Mouse (Mus musculus): ENCODE results near the gene Cdkl5. TPM values are rescaled to one million over a fixed set of nuclear protein-coding genes. Genes with fewer than 3 reads are reported as not detected.

Gene Cdkl5
- polyA plus RNA-seq (2014; fragmentation: Nextera tagmentation; extraction: Ambion mirVana): 1.8 and 3.4 TPM in 2 replicates

DNA sequence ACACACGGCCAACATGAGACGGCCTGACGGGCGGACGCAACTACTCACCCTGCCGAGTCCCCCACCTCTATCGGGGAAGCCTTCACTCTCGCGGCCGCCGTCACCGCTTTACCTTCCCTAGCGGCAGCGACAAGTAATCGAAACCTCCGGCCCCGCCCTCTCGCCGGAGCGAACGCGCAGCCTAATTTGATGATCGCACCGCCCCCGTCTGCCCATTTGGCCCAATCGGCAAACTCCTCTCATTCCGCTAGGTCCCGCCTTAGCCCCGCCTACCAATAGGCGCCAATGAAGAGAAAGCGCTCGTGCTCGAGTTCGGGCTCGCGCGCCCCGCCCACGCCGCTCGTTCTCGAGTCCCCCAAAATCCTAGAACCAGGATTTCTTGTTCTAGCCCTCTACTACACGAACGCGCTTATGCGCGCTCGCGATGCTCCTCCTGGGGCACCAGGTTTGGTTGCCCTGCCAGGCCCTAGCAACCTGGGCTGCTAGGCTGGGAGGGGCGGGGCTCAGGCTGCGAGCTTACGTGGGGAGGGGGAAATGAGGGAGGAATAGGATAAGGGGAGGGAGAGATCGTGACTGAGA is at the start of gene Cdkl5:
TSS of gene Cdkl5 (minus strand) at position 162 of the 579 bp plus-strand sequence.
- H3K27ac ChIP-seq (ENCODE audit: low read depth, low read length): peak within 1 kb of the TSS; percentile 57
- 9% methylated on average over 49 of the region's 53 CpGs for WGBS (ENCODE audit: insufficient replicate concordance)

DNA sequence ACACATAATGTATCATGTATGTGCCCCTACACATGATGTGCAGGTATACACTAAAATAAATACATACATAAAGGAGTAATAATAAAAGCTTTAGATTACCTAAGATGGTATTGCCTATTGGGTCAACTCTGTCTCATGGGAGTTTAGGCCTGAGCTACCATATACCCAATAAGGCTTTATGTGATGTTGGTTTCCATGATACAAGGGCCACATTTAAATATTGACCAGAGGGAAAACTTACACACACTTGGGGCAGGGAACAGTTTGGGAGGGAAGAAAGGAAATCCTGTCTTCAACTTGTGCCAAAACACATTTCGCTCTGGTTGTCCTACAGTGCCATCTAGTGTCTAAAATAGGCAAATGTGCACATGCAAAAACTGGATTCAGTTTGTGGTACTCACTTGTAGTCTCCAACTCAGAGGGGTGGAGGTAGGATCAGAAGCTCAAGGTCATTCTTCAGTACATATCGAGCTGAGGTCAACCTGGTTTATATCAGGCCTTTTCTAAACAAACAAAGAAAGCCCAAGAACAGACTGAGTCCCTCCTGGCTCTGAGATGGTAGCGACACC is 38.8 kb upstream of the Cdkl5 start:
- H3K4me3 ChIP-seq (ENCODE audit: low read depth, low read length): no peak overlapping the region
- H3K4me1 ChIP-seq (ENCODE audit: control insufficient read depth, insufficient read depth, low read length): no peaks in the 10 kb centered on the region
- no peak overlapping the region for H3K4me2 ChIP-seq
- WGBS (ENCODE audit: insufficient replicate concordance): 41% methylated on average over 3 of the region's 3 CpGs
- no peaks in the 10 kb centered on the region for H3K9me3 ChIP-seq (replicated peaks; ENCODE audit: control insufficient read depth, low read length)
- no peaks in the 10 kb centered on the region for H3K27me3 ChIP-seq (ENCODE audit: control insufficient read depth, insufficient read depth, low read length)
- no peak for ATAC-seq (replicated peaks; ENCODE audit: insufficient number of reproducible peaks, low FRiP score, low TSS enrichment)
- no peak overlapping the region for H3K9ac ChIP-seq (ENCODE audit: low read depth, low read length)
- H3K36me3 ChIP-seq (ENCODE audit: control insufficient read depth, insufficient read depth, low read length): no peaks in the 10 kb centered on the region
- no peak overlapping the region for H3K27ac ChIP-seq (ENCODE audit: low read depth, low read length)

More for the DNA sequence above, at the start of gene Cdkl5:
- no peaks in the 10 kb centered on the region; the same call in 1 of the 2 replicates for H3K27me3 ChIP-seq (ENCODE audit: control insufficient read depth, insufficient read depth, low read length)
- H3K4me1 ChIP-seq (ENCODE audit: control insufficient read depth, insufficient read depth, low read length): no peaks in the 10 kb centered on the region
- H3K9ac ChIP-seq (ENCODE audit: low read depth, low read length): peak within 1 kb of the TSS; percentile 78
- H3K9me3 ChIP-seq (replicated peaks; ENCODE audit: control insufficient read depth, low read length): no peaks in the 10 kb centered on the region
- peak within 1 kb of the TSS; percentile 61 for H3K4me2 ChIP-seq
- ATAC-seq (replicated peaks; ENCODE audit: insufficient number of reproducible peaks, low FRiP score, low TSS enrichment): peak; percentile 95
- H3K4me3 ChIP-seq (ENCODE audit: low read depth, low read length): peak within 1 kb of the TSS; percentile 62
- H3K36me3 ChIP-seq (ENCODE audit: control insufficient read depth, insufficient read depth, low read length): no peaks in the 10 kb centered on the region

DNA sequence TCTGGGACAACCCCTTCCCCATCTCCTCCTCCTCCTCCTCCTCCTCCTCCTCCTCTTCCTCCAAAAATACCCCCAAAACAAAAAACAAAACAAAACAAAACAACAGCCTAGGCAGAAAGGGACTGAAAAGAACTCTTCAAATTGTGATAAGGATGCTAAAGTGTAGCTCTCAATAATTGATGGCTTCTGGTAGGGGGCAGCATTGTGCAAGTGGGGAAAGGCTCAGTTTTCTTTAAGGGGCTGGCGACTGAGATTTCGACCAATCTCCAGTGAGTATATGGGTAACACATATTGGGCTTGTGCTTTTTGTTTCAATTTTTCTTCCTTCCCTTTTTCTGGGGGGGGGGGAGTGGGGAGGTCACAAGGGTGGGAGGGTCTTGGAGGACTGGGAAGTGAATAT is 37.9 kb upstream of the Cdkl5 start:
- H3K9ac ChIP-seq (ENCODE audit: low read depth, low read length): no peak overlapping the region
- no peak for ATAC-seq (replicated peaks; ENCODE audit: insufficient number of reproducible peaks, low FRiP score, low TSS enrichment)
- no peaks in the 10 kb centered on the region for H3K9me3 ChIP-seq (replicated peaks; ENCODE audit: control insufficient read depth, low read length)
- no peak overlapping the region for H3K4me2 ChIP-seq
- no peaks in the 10 kb centered on the region for H3K4me1 ChIP-seq (ENCODE audit: control insufficient read depth, insufficient read depth, low read length)
- no peaks in the 10 kb centered on the region for H3K36me3 ChIP-seq (ENCODE audit: control insufficient read depth, insufficient read depth, low read length)
- no peaks in the 10 kb centered on the region for H3K27me3 ChIP-seq (ENCODE audit: control insufficient read depth, insufficient read depth, low read length)
- H3K27ac ChIP-seq (ENCODE audit: low read depth, low read length): no peak overlapping the region
- WGBS (ENCODE audit: insufficient replicate concordance): 42% methylated on average over 2 of the region's 2 CpGs
- no peak overlapping the region for H3K4me3 ChIP-seq (ENCODE audit: low read depth, low read length)

DNA sequence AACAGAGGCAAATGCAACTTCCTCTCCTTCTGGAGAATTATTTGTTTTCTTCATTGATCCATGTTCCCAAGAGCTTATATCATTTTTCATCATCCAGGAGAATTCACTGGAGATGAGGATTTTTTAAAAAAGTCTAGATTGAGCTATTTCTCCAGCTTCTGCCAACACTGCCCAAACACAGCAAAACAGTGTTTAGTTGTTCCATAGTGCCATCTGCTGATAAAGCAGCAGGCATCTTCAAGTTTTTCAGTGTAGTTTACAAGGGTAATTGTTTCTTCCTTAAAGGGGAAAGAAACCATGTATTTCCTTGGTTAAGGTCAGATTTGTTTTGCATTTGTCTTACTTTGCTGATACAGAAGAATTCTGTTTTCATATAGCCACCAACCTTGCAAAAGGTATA is 35.7 kb upstream of the Cdkl5 start:
- no peaks in the 10 kb centered on the region for H3K27me3 ChIP-seq (ENCODE audit: control insufficient read depth, insufficient read depth, low read length)
- no peak overlapping the region for H3K4me2 ChIP-seq
- H3K9me3 ChIP-seq (replicated peaks; ENCODE audit: control insufficient read depth, low read length): no peaks in the 10 kb centered on the region
- H3K4me3 ChIP-seq (ENCODE audit: low read depth, low read length): no peak overlapping the region
- no peak overlapping the region for H3K27ac ChIP-seq (ENCODE audit: low read depth, low read length)
- no peaks in the 10 kb centered on the region for H3K4me1 ChIP-seq (ENCODE audit: control insufficient read depth, insufficient read depth, low read length)
- H3K36me3 ChIP-seq (ENCODE audit: control insufficient read depth, insufficient read depth, low read length): no peaks in the 10 kb centered on the region
- H3K9ac ChIP-seq (ENCODE audit: low read depth, low read length): no peak overlapping the region
- no peak for ATAC-seq (replicated peaks; ENCODE audit: insufficient number of reproducible peaks, low FRiP score, low TSS enrichment)

DNA sequence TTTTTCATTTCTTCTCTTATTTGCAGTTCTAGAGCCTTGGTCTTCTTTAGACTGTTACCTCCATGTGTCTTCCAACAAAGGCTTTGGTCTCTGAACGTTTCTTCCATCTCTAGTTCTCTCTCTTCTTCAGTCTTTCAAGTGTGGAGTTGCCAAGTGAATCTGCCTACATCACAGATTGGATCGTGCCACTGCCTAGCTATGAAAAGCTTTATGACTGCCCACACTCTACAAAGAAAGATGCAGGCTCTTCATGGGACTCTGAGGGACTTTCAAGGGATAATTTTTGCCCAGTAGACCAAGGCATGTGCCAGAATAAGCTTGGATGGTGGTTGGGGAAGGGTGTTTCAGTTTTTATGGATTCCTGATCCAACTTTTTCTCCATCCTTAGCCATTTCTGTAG is 30.0 kb upstream of the Cdkl5 start:
- Histone ChIP-seq H3K4me1 (ENCODE audit: control insufficient read depth, insufficient read depth, low read length) (no peaks in the 10 kb centered on the region), H3K27ac (ENCODE audit: low read depth, low read length) (no peak overlapping the region), H3K9ac (ENCODE audit: low read depth, low read length) (no peak overlapping the region), H3K27me3 (ENCODE audit: control insufficient read depth, insufficient read depth, low read length) (no peaks in the 10 kb centered on the region), H3K4me2 (no peak overlapping the region), H3K4me3 (ENCODE audit: low read depth, low read length) (no peak overlapping the region), H3K36me3 (ENCODE audit: control insufficient read depth, insufficient read depth, low read length) (no peaks in the 10 kb centered on the region), H3K9me3 (replicated peaks; ENCODE audit: control insufficient read depth, low read length) (no peaks in the 10 kb centered on the region)
- no peak for ATAC-seq (replicated peaks; ENCODE audit: insufficient number of reproducible peaks, low FRiP score, low TSS enrichment)
- WGBS (ENCODE audit: insufficient replicate concordance): 68% methylated on average over 2 of the region's 2 CpGs

DNA sequence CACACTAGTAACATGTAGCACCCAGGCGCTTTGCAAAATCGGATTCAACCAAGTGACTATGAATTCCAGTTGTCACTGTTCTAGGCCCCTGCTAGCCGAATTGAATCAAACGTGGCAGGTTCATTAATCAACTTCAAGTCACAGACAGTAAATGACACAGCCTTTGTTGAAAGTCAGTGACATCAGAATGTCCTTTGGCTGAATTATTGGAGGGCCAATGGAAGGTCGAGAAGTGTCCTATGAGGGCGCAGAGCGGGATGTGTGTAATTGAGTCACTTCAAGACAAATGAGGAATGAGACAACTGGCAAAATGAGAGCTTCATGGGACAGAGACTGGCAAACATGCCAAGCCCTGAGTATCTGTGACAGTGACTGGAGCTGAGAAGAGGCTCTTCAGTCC is 27.0 kb upstream of the Cdkl5 start:
- no peaks in the 10 kb centered on the region for H3K4me1 ChIP-seq (ENCODE audit: control insufficient read depth, insufficient read depth, low read length)
- H3K4me2 ChIP-seq: no peak overlapping the region
- no peak for ATAC-seq (replicated peaks; ENCODE audit: insufficient number of reproducible peaks, low FRiP score, low TSS enrichment)
- H3K9ac ChIP-seq (ENCODE audit: low read depth, low read length): no peak overlapping the region
- no peaks in the 10 kb centered on the region for H3K36me3 ChIP-seq (ENCODE audit: control insufficient read depth, insufficient read depth, low read length)
- 79% methylated on average over 7 of the region's 7 CpGs for WGBS (ENCODE audit: insufficient replicate concordance)
- no peak overlapping the region for H3K27ac ChIP-seq (ENCODE audit: low read depth, low read length)
- H3K4me3 ChIP-seq (ENCODE audit: low read depth, low read length): no peak overlapping the region
- no peaks in the 10 kb centered on the region for H3K9me3 ChIP-seq (replicated peaks; ENCODE audit: control insufficient read depth, low read length)
- no peaks in the 10 kb centered on the region for H3K27me3 ChIP-seq (ENCODE audit: control insufficient read depth, insufficient read depth, low read length)

DNA sequence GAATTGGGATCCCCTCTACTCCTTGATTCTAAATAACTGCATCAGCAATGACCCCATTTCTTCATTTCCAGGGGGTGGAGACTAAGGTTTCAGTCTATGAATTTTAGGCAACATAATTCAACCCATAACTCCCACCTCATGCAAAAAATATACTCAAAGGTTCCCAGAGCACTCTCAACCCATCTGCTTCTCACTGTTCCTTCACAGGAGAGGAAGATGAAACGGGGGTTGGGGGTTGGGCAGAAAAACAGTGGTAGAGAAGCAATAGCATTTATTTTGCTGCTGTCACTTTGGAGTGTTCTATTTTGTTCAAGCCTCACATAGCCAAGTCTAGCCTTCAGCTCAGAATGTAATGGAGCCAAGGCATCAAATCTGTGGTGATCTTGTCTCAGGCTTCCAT is 23.7 kb upstream of the Cdkl5 start:
- no peaks in the 10 kb centered on the region for H3K4me1 ChIP-seq (ENCODE audit: control insufficient read depth, insufficient read depth, low read length)
- no peak overlapping the region for H3K4me2 ChIP-seq
- no peak for ATAC-seq (replicated peaks; ENCODE audit: insufficient number of reproducible peaks, low FRiP score, low TSS enrichment)
- H3K9ac ChIP-seq (ENCODE audit: low read depth, low read length): no peak overlapping the region
- H3K36me3 ChIP-seq (ENCODE audit: control insufficient read depth, insufficient read depth, low read length): no peaks in the 10 kb centered on the region
- H3K9me3 ChIP-seq (replicated peaks; ENCODE audit: control insufficient read depth, low read length): no peaks in the 10 kb centered on the region
- no peaks in the 10 kb centered on the region for H3K27me3 ChIP-seq (ENCODE audit: control insufficient read depth, insufficient read depth, low read length)
- WGBS (ENCODE audit: insufficient replicate concordance): 41% methylated on average over 1 of the region's 1 CpGs
- no peak overlapping the region for H3K4me3 ChIP-seq (ENCODE audit: low read depth, low read length)
- H3K27ac ChIP-seq (ENCODE audit: low read depth, low read length): no peak overlapping the region

DNA sequence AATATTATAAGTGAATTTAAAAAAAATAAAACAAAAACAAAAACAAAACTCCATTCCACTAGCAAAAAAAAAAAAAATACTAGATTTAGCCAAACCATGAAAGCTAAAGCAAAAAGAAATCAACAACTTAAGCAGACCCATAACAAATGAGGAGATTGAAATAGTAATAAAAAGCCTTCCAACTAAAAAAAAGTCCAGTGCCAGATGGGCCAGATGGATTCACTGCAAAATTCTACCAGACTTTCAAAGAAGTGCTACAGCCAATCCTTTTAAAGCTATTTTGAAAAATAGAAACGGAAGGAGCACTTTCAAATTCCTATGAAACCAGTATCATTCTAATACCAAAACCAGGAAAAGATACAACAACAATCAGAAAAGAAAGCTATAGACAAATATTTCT is 11.8 kb upstream of the Cdkl5 start:
- no peak overlapping the region for H3K27ac ChIP-seq (ENCODE audit: low read depth, low read length)
- H3K4me2 ChIP-seq: no peak overlapping the region
- H3K36me3 ChIP-seq (ENCODE audit: control insufficient read depth, insufficient read depth, low read length): no peaks in the 10 kb centered on the region
- no peaks in the 10 kb centered on the region for H3K27me3 ChIP-seq (ENCODE audit: control insufficient read depth, insufficient read depth, low read length)
- H3K9me3 ChIP-seq (replicated peaks; ENCODE audit: control insufficient read depth, low read length): no peaks in the 10 kb centered on the region
- no peak overlapping the region for H3K9ac ChIP-seq (ENCODE audit: low read depth, low read length)
- H3K4me3 ChIP-seq (ENCODE audit: low read depth, low read length): no peak overlapping the region
- no peaks in the 10 kb centered on the region for H3K4me1 ChIP-seq (ENCODE audit: control insufficient read depth, insufficient read depth, low read length)
- no peak for ATAC-seq (replicated peaks; ENCODE audit: insufficient number of reproducible peaks, low FRiP score, low TSS enrichment)
- 73% methylated on average over 1 of the region's 1 CpGs for WGBS (ENCODE audit: insufficient replicate concordance)

DNA sequence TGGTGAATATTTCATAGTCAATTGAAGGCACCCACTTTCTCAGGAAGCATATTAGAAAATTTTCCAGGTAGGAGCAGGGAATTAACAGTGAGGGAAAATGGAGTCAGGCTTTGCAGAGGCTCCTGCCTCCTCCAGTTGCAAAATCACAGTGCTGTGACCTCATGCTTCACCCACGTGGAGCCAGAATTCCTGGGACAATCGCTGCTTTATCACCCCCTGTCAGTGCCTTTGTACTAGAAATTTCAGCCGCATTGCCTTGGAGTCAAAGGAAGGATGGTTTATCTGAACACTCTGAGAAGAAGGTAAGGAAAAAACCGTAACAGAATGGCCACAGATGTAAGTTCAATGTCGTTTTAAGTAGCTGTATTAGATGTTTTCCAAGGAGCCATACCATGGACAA is 1.5 kb upstream of the Cdkl5 start:
- no peaks in the 10 kb centered on the region for H3K9me3 ChIP-seq (replicated peaks; ENCODE audit: control insufficient read depth, low read length)
- no peak for ATAC-seq (replicated peaks; ENCODE audit: insufficient number of reproducible peaks, low FRiP score, low TSS enrichment)
- H3K4me3 ChIP-seq (ENCODE audit: low read depth, low read length): no peak overlapping the region
- no peaks in the 10 kb centered on the region for H3K36me3 ChIP-seq (ENCODE audit: control insufficient read depth, insufficient read depth, low read length)
- no peaks in the 10 kb centered on the region; the same call in 1 of the 2 replicates for H3K27me3 ChIP-seq (ENCODE audit: control insufficient read depth, insufficient read depth, low read length)
- peak overlapping the region; percentile 57; the same call in 1 of the 2 replicates for H3K4me2 ChIP-seq
- H3K27ac ChIP-seq (ENCODE audit: low read depth, low read length): no peak overlapping the region
- H3K9ac ChIP-seq (ENCODE audit: low read depth, low read length): no peak overlapping the region
- 18% methylated on average over 5 of the region's 5 CpGs for WGBS (ENCODE audit: insufficient replicate concordance)
- no peaks in the 10 kb centered on the region for H3K4me1 ChIP-seq (ENCODE audit: control insufficient read depth, insufficient read depth, low read length)

Measured in heart, embryonic 11.5 days (tissue).